Mouse (Mus musculus): ENCODE results near the gene Satb2. TPM values are rescaled to one million over a fixed set of nuclear protein-coding genes. Genes with fewer than 3 reads are reported as not detected.

The Satb2 gene
- polyA plus RNA-seq, 1 experiment from 2014 or later, result 13.1 TPM

GRCm38 (mm10) chr1:56977201-56978100 is 999 bp downstream of the Satb2 start:
- ATAC-seq (replicated peaks; ENCODE audit: insufficient number of reproducible peaks, low FRiP score, low TSS enrichment, low read depth), result no peak
- H3K9me3 ChIP-seq (replicated peaks; ENCODE audit: control insufficient read depth, low read length), result no peaks in the 10 kb centered on the region
- H3K4me1 ChIP-seq (ENCODE audit: control insufficient read depth, insufficient read depth, low read length), result no peaks in the 10 kb centered on the region; the same call in none of the 2 replicates
- WGBS, result under 1% methylated on average over 45 of the region's 45 CpGs
- DNase-seq (ENCODE audit: low spot score), result peak; percentile 83
- H3K27me3 ChIP-seq (ENCODE audit: control insufficient read depth, insufficient read depth, low read length), result peaks cover 37% of the 10 kb centered on the region
- no peaks in the 10 kb centered on the region for H3K36me3 ChIP-seq (replicated peaks; ENCODE audit: control insufficient read depth, insufficient read depth, low read depth, low read length)
- peak overlapping the region; percentile 28; the same call in 1 of the 2 replicates for H3K27ac ChIP-seq (replicated peaks; ENCODE audit: low read depth, low read length)
- peak overlapping the region; percentile 65 for H3K9ac ChIP-seq (replicated peaks; ENCODE audit: low read length)
- peak overlapping the region; percentile 32 for H3K4me2 ChIP-seq (ENCODE audit: low read depth, low read length)
- H3K4me3 ChIP-seq (ENCODE audit: low read depth, low read length), result peak overlapping the region; percentile 31

DNA sequence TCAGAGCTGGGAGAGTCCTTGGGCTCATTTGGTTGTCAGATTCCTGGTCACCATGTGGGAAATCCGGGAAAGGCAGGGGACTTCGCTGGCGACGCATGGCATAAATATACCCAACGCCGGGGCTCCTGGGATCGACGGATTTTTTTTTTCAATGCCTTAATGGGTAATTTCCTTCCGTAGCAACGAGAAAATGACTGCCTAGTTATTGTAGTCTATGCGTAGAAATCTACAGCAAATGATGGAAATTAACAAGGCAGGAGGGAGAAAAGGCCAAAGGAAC is 1.7 kb downstream of the Satb2 start:
- Histone ChIP-seq H3K9me3 (replicated peaks; ENCODE audit: control insufficient read depth, low read length) (no peaks in the 10 kb centered on the region), H3K36me3 (replicated peaks; ENCODE audit: control insufficient read depth, insufficient read depth, low read depth, low read length) (no peaks in the 10 kb centered on the region), H3K27me3 (ENCODE audit: control insufficient read depth, insufficient read depth, low read length) (peaks cover 31% of the 10 kb centered on the region), H3K4me3 (ENCODE audit: low read depth, low read length) (peak overlapping the region; percentile 31), H3K27ac (replicated peaks; ENCODE audit: low read depth, low read length) (no peak overlapping the region; the same call in 1 of the 2 replicates), H3K4me2 (ENCODE audit: low read depth, low read length) (peak overlapping the region; percentile 32), H3K4me1 (ENCODE audit: control insufficient read depth, insufficient read depth, low read length) (no peaks in the 10 kb centered on the region; the same call in none of the 2 replicates), H3K9ac (replicated peaks; ENCODE audit: low read length) (peak overlapping the region; percentile 65)
- no peak for ATAC-seq (replicated peaks; ENCODE audit: insufficient number of reproducible peaks, low FRiP score, low TSS enrichment, low read depth)
- peak; percentile 38 for DNase-seq (ENCODE audit: low spot score)
- WGBS, result 0% methylated on average over 11 of the region's 11 CpGs

- H3K4me2 ChIP-seq (ENCODE audit: low read depth, low read length), result peak overlapping the region; percentile 32
- H3K36me3 ChIP-seq (replicated peaks; ENCODE audit: control insufficient read depth, insufficient read depth, low read depth, low read length), result no peaks in the 10 kb centered on the region
- ATAC-seq (replicated peaks; ENCODE audit: insufficient number of reproducible peaks, low FRiP score, low TSS enrichment, low read depth) (no peak), DNase-seq (ENCODE audit: low spot score) (peak; percentile 21)
- peaks cover 29% of the 10 kb centered on the region for H3K27me3 ChIP-seq (ENCODE audit: control insufficient read depth, insufficient read depth, low read length)
- no peaks in the 10 kb centered on the region for H3K9me3 ChIP-seq (replicated peaks; ENCODE audit: control insufficient read depth, low read length)
- H3K4me1 ChIP-seq (ENCODE audit: control insufficient read depth, insufficient read depth, low read length), result no peaks in the 10 kb centered on the region; the same call in none of the 2 replicates
- WGBS, result under 1% methylated on average over 25 of the region's 25 CpGs
- H3K9ac ChIP-seq (replicated peaks; ENCODE audit: low read length), result peak overlapping the region; percentile 65
- H3K27ac ChIP-seq (replicated peaks; ENCODE audit: low read depth, low read length), result peak overlapping the region; percentile 13; the same call in 1 of the 2 replicates
- H3K4me3 ChIP-seq (ENCODE audit: low read depth, low read length), result peak overlapping the region; percentile 31
Measured at GRCm38 (mm10) chr1:56976044-56976824, 2.2 kb downstream of the Satb2 start.

DNA sequence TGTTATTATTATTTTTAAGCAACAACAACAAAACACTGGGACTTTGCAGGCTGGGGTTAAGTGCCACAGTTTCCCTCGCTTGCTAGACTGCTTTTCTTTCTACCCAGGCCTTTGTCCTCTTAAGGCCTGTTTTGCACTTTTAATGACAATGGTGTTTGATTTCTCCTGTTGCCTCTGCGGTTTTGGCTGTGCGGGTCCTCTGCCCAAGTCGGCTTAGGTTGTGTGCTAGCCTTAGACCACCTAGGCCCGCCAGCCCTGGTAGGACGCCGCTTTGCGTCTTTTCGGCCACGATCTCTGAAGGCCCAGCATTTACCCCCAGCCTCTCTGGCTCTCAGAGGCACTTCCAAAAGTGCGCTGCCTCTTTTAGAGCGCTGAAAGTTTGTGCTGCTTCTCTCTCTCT is 2.9 kb downstream of the Satb2 start:
- Histone ChIP-seq H3K36me3 (replicated peaks; ENCODE audit: control insufficient read depth, insufficient read depth, low read depth, low read length) (no peaks in the 10 kb centered on the region), H3K27ac (replicated peaks; ENCODE audit: low read depth, low read length) (0 out of 2 replicates have a peak overlapping the region, but pooled peaks have one; percentile 8), H3K27me3 (ENCODE audit: control insufficient read depth, insufficient read depth, low read length) (peaks cover 32% of the 10 kb centered on the region), H3K9me3 (replicated peaks; ENCODE audit: control insufficient read depth, low read length) (no peaks in the 10 kb centered on the region), H3K4me3 (ENCODE audit: low read depth, low read length) (peak overlapping the region; percentile 5; the same call in 1 of the 2 replicates), H3K4me1 (ENCODE audit: control insufficient read depth, insufficient read depth, low read length) (no peaks in the 10 kb centered on the region; the same call in none of the 2 replicates), H3K4me2 (ENCODE audit: low read depth, low read length) (peak overlapping the region; percentile 32), H3K9ac (replicated peaks; ENCODE audit: low read length) (peak overlapping the region; percentile 65)
- 2% methylated on average over 12 of the region's 12 CpGs for WGBS
- ATAC-seq (replicated peaks; ENCODE audit: insufficient number of reproducible peaks, low FRiP score, low TSS enrichment, low read depth) (no peak), DNase-seq (ENCODE audit: low spot score) (peak; percentile 27)

GRCm38 (mm10) chr1:56974187-56974586 is 4.3 kb downstream of the Satb2 start:
- H3K4me1 ChIP-seq (ENCODE audit: control insufficient read depth, insufficient read depth, low read length), result peaks cover 4% of the 10 kb centered on the region
- H3K9me3 ChIP-seq (replicated peaks; ENCODE audit: control insufficient read depth, low read length), result no peaks in the 10 kb centered on the region
- DNase-seq (ENCODE audit: low spot score) (peak; percentile 30), ATAC-seq (replicated peaks; ENCODE audit: insufficient number of reproducible peaks, low FRiP score, low TSS enrichment, low read depth) (no peak)
- no peak overlapping the region for H3K9ac ChIP-seq (replicated peaks; ENCODE audit: low read length)
- no peak overlapping the region for H3K27ac ChIP-seq (replicated peaks; ENCODE audit: low read depth, low read length)
- no peak overlapping the region for H3K4me2 ChIP-seq (ENCODE audit: low read depth, low read length)
- H3K27me3 ChIP-seq (ENCODE audit: control insufficient read depth, insufficient read depth, low read length), result peaks cover 28% of the 10 kb centered on the region
- 4% methylated on average over 14 of the region's 14 CpGs for WGBS
- peak overlapping the region; percentile 14; the same call in 1 of the 2 replicates for H3K4me3 ChIP-seq (ENCODE audit: low read depth, low read length)
- no peaks in the 10 kb centered on the region for H3K36me3 ChIP-seq (replicated peaks; ENCODE audit: control insufficient read depth, insufficient read depth, low read depth, low read length)

- Histone ChIP-seq H3K27me3 (ENCODE audit: control insufficient read depth, insufficient read depth, low read length) (peaks cover 32% of the 10 kb centered on the region), H3K9ac (replicated peaks; ENCODE audit: low read length) (peak overlapping the region; percentile 97), H3K4me2 (ENCODE audit: low read depth, low read length) (peak overlapping the region; percentile 97), H3K36me3 (replicated peaks; ENCODE audit: control insufficient read depth, insufficient read depth, low read depth, low read length) (no peaks in the 10 kb centered on the region), H3K4me1 (ENCODE audit: control insufficient read depth, insufficient read depth, low read length) (peaks cover 4% of the 10 kb centered on the region), H3K27ac (replicated peaks; ENCODE audit: low read depth, low read length) (peak overlapping the region; percentile 94), H3K9me3 (replicated peaks; ENCODE audit: control insufficient read depth, low read length) (no peaks in the 10 kb centered on the region), H3K4me3 (ENCODE audit: low read depth, low read length) (peak overlapping the region; percentile 87)
- DNase-seq (ENCODE audit: low spot score) (peak; percentile 66), ATAC-seq (replicated peaks; ENCODE audit: insufficient number of reproducible peaks, low FRiP score, low TSS enrichment, low read depth) (no peak)
- WGBS, result 0% methylated on average over 16 of the region's 16 CpGs
Measured at GRCm38 (mm10) chr1:56973593-56973950, 4.9 kb downstream of the Satb2 start.

DNA sequence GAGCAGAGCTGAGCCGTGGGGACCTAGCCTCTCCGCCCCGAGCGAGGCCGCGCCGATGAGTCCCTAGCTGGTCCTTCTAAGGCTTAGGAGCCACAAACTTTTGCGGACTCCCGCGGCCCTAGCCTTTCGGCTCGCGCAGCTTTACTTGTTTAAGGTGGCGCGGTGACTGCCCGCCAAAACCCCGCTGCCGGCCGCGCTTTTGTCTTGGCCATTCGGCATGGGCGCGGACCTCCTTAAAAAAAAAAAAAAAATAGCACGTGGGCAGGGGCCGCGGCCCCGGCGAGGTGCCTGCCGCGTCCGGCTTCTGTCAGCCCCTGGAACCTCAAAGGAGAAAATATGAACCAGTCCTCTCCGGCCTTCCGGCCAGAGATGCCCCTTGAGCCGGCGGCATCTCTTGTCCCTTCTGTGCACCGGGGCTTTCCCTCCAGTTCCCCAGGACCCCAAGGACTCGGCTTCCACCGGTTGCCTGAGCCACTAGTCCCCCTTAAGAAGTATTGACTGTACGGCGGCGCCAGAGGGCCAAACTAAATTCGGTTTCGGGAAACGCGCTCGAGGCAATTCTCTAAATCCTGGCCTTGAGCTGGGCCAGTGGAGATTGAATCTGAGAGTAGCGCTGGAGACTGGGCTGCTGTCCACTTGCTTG is 5.4 kb downstream of the Satb2 start:
- H3K9ac ChIP-seq (replicated peaks; ENCODE audit: low read length), result peak overlapping the region; percentile 97
- peak overlapping the region; percentile 87 for H3K4me3 ChIP-seq (ENCODE audit: low read depth, low read length)
- peak overlapping the region; percentile 94 for H3K27ac ChIP-seq (replicated peaks; ENCODE audit: low read depth, low read length)
- H3K27me3 ChIP-seq (ENCODE audit: control insufficient read depth, insufficient read depth, low read length), result peaks cover 29% of the 10 kb centered on the region
- peak; percentile 94 for DNase-seq (ENCODE audit: low spot score)
- under 1% methylated on average over 47 of the region's 47 CpGs for WGBS
- no peaks in the 10 kb centered on the region for H3K9me3 ChIP-seq (replicated peaks; ENCODE audit: control insufficient read depth, low read length)
- peak overlapping the region; percentile 97 for H3K4me2 ChIP-seq (ENCODE audit: low read depth, low read length)
- peaks cover 4% of the 10 kb centered on the region for H3K4me1 ChIP-seq (ENCODE audit: control insufficient read depth, insufficient read depth, low read length)
- ATAC-seq (replicated peaks; ENCODE audit: insufficient number of reproducible peaks, low FRiP score, low TSS enrichment, low read depth), result peak; percentile 42
- no peaks in the 10 kb centered on the region for H3K36me3 ChIP-seq (replicated peaks; ENCODE audit: control insufficient read depth, insufficient read depth, low read depth, low read length)

Data from embryonic facial prominence, embryonic 11.5 days (tissue).